Mouse (Mus musculus): Measurements from ENCODE around the gene Nav1.
A peak's percentile ranks its signal among the peaks of the same experiment; 100 is the strongest.

Gene Nav1

DNA sequence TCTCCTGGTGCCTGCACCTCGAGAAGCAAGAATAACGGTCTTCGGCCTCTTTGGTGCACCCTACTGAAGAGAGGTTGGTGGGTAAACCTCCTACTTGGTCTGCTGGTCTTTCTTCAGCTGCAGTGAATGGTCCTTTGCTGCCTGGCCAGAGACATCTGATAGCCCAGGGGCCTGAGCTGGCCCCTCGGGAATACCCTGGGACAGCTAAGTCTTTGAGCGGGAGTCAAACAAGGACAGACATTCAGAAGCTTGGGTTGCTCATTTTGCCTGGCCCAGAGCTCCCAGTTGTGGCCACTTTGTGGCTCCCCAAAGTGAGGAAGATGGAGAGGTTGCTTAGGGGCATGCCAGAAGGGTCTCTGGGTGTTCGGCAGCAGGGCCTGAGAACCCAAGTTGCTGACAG is 89.6 kb downstream of the Nav1 start:
- no peak for DNase-seq (ENCODE audit: low spot score in 2 of 2)

DNA sequence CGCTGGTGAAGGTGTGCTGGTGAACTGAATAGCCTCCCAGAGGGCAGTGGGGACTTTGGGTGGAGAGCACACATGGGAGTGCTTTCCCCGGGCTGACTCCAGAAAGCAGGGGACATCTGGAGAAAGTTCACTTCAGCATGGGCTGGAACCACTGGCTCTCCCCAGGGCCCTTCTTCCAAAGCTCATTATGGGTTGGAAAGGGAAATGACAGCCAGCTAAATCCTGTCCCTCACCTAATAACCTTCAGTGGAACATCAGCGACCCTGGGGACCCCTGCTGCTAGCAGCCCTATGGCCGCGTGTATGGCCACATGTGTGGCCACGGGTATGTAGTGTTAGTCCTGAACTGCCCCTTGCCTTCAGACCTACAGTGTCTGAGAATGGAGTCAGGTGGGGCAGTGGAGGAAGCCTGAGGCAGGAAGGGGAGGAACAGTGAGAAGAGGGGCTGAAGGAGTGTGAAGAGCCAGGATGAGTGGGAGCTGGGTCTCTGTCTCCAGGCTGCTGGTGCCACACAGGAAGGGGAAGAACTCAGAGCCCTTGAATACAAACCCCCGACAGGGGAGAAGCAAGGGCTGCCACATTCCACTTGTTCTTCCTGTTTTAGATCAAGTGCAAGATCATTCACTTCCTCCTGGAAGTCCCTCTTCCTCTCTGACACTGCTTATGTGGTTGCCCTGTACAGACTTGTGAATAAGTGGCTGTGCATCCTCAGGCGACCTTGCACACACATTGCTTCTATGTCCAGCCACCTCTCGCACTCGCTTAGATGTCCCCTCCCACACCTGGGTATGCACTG is 90.4 kb downstream of the Nav1 start:
- DNase-seq (ENCODE audit: low spot score in 2 of 2) = no peak

GRCm38 (mm10) chr1:135515633-135516238 is 91.4 kb downstream of the Nav1 start:
- no peak for DNase-seq (ENCODE audit: low spot score in 2 of 2)

DNA sequence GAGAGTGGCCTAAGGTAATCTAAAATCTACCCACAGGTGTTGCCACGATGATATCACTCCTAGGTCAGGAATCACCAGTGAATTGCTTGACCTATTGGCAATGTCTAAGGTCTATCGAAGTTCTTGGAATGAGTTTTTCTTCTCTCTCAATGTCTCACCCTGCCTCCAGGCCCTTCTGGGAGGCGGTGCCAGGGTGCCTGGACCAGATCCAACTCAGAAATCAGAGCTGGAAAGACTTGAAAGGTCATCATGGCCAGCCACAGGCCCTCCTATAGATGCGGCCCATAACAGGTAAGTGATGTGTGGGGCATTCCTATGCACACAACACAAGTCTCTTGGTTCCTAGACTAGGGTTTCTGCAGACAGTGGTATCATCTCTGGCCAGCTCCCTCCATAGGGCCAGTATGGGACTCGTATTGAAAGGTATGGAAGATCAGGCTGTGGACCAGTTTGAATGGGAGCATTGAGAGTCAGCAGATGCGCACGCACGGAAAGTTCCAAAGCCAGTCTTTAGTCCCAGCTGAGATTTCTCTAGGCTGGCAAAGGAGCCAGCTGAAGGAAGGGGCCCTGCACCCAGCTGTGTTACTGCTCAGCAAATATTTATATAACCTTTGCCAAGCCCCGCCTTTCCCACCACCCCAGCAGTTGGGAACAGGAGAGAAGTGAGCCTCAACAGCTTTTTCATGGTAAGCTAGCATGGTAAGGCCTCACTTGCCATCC is 92.0 kb downstream of the Nav1 start:
- DNase-seq (ENCODE audit: low spot score in 2 of 2) = no peak

DNA sequence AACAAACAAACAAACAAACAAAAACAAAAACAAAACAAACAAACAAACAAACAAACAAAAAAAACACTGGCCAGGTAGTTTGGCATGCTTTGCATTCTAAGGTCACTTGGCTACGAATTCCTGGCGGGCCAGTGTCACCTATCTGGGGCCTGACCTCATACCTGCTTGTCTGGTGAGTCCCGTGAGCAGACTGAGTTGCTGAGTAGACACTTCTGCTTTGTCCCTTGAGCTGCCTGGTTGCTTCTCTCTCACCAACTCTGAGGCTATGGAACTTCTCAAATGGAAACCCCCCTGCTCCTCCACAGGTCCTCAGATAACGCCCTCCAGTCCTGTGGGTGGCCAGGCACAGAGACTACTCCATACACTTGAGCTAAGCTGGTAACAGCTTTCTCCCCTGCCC is 93.0 kb downstream of the Nav1 start:
- DNase-seq (ENCODE audit: low spot score in 2 of 2) = no peak

DNA sequence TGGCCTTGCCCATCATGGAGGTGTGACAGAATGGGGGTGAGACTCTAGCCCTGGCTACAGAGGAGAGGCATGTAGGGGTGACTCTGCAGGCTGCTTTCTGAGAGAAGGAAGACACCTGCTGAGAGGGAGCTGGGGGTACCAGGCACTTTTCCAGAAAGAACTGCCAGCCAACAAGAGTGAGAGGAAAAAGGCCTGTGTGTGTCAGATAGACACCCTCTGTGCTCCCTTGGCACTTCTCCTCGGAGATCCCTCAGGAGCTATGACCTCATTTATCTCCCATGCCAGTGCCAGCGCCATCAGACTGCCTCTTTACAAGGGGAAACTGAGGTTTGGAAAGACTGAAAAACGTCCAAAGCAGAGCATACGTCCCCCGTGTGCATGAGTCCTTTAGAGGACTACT is 93.6 kb downstream of the Nav1 start:
- DNase-seq (ENCODE audit: low spot score in 2 of 2) = no peak

DNA sequence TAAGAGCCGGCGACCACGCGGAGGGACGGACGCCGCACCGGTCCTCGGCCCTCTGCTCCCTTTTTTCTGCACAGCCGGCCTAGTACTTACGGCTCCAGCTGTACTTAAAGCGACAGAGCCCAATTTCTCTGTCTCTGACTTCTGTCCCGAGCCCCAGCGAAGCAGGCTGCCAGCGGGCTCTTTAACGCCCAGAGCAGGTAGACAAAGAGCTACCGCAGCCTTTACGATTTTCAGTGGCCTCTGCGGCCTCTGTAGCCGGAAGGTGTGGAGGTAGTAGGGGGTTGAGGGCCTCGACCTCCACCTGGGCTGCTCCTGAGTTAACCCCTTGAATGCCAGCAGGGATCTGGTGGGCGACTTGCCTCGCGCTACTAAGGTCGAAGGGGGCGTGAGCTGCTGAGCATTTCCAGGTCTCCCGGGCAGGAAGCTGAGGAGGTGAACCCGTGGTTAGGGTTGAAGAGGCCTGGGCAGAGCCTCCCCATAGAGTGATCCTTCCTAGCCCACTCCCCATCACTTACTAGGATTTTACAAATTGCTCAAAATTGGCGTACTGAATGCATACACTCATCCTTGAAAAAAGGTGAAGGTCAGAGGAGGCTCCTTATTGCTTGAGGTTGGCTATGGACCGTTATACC is 96.6 kb downstream of the Nav1 start:
- DNase-seq (ENCODE audit: low spot score in 2 of 2) = peak; percentile 36 to 44

GRCm38 (mm10) chr1:135509145-135510084 is 97.7 kb downstream of the Nav1 start:
- no peak for DNase-seq (ENCODE audit: low spot score in 2 of 2)

- DNase-seq (ENCODE audit: low spot score in 2 of 2) = no peak
Observed at GRCm38 (mm10) chr1:135508349-135508634, 98.8 kb downstream of the Nav1 start.

GRCm38 (mm10) chr1:135507572-135508348 is 99.3 kb downstream of the Nav1 start:
- DNase-seq (ENCODE audit: low spot score in 2 of 2) = no peak

DNA sequence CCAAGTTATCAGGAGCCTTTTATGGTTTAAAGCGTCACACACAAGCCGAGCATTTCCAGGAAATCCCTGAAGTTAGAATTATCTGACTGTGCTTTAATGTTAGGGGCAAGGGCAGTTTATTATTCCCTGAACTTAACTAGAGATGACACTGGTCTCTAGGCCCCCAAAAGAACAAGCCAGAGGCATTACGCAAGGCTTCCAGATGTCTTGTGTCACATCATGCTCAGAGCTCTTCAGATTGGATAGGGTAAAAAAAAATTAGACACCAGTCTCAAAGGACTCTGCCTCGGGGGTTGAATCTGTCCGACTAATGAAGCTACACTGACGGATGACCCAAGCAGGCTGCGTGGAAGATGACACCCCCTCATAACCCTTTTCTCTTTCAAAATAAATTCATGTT is 101.6 kb downstream of the Nav1 start:
- no peak for DNase-seq (ENCODE audit: low spot score in 2 of 2)

- DNase-seq (ENCODE audit: low spot score in 2 of 2) = no peak
Observed at GRCm38 (mm10) chr1:135503436-135503835, 103.7 kb downstream of the Nav1 start.

GRCm38 (mm10) chr1:135502750-135503149 is 104.3 kb downstream of the Nav1 start:
- DNase-seq (ENCODE audit: low spot score in 2 of 2) = no peak

DNA sequence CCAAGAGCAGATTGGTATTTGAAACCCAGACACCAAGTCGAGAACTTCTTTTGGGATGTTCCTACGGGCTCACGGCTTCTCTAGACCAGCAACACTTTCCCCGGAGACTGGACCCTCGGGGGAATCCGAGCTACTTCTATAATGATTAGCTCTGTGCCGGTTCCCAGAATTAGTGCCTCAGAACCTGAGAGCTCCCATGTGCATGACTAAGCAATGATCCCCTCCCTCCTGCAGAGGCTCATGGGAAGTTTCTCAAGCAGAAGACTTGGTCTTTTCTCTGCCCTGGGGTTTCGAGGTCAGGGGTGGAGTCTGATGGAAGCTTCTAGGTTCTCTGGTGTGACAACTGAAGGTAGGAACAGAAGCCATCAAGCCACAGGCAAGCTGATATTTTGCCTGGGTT is 105.0 kb downstream of the Nav1 start:
- DNase-seq (ENCODE audit: low spot score in 2 of 2) = no peak

DNA sequence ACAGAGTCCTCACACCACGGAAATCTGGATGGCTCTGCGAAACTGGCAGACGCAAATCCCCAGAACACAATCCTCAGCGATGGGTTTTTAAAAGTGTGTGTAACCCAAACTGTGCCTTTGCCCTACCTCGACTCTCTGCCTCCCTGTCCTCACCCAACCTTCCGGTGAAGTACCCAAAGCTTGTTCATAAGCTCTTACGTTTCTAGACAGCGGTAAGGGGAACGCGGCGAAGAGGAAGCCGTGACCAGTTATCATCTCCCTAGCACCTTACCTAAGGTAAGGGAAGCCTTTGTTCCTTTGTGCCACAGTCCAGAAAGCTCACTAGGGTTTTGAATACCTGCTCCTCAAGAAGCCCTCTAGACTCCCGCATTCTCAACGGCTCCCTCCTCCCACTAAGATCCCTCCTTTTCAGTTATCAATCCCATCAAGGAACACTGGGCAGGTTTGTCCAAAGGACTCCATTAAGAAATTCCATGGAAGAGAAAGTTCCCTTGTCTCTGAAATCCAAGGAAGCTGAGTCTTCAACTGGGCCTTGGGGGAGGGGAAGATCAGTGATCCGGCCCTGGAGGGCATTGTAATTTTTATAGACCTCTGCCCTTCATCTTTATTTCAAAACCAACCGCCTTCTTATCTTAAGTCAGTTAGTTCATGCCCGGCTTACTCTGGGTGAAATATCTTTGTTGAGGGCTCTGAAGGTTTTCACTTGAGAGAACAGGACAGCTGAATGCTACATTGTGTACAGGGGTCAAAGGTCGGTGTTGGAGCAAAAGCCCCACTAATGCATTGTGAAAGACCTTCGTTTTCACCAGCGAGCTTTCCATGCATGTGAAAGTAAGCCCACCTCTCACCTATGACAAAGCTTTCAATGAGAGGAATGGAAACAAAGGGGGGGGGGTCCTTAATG is 108.4 kb downstream of the Nav1 start:
- DNase-seq (ENCODE audit: low spot score in 2 of 2) = no peak

DNA sequence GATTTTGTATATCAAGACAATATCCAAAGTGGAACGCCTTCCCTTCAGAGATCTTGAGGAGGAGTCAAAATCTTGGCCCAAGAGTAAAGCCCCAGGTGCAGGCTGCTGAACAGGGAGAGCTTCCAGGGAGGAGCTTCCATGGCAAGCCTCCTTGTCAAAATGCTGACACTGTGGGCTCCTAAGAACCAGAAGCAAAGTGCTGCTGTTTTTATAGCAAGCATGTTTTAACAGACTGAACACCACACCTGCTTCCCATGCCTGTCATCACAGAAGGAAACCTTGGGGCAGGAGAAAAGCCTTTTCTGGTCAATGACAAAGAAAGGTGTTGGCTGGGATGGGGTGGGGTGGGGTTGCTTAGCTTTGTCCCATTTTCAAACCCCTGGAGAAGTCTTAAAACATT is 112.0 kb downstream of the Nav1 start:
- DNase-seq (ENCODE audit: low spot score in 2 of 2) = no peak

GRCm38 (mm10) chr1:135493862-135494261 is 113.2 kb downstream of the Nav1 start:
- no peak for DNase-seq (ENCODE audit: low spot score in 2 of 2)

GRCm38 (mm10) chr1:135492406-135492805 is 114.7 kb downstream of the Nav1 start:
- no peak for DNase-seq (ENCODE audit: low spot score in 2 of 2)

DNA sequence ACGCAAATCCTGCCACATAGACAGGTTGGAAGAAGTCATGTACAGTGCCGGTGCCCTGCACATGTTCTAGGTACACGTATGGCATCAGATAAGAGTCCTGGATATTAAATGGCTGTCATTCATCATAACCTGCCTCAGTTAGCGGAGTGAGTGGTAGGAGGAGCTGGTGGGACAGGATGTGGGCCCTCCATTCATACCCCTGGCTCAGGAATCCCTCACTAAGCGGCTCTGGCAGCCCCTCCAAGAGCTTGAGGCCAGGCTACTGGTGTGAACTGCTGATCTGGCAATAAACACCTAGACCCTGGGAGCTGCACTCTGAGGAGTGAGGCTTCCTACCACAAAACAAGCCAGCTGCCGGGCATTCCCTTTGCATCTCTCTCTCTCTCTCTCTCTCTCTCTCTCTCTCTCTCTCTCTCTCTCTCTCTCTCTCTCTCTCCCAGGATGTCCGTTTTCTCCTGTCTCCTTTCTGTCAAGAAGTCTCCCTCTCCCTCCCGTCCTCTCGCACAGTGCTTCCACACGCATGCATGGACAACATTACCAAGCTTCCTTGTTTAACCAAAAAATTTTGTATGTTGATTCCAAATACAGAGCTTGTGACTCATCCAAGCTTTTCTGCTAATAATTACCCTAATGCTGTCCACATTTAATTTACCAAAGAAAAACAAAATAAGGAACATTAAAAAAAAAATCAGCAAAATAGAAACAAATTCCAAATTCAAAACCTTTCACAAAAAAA is 116.0 kb downstream of the Nav1 start:
- no peak for DNase-seq (ENCODE audit: low spot score in 2 of 2)

Measured in right cerebral cortex, adult 2 months (tissue).